1 mouse cellular context compared by ENCODE assay signal in genomic region chr10:127063913-127064870, GRCm38 (mm10).
A peak's percentile ranks its signal among the peaks of the same experiment; 100 is the strongest.
TF ChIP-seq lines count a peak whose summit lies in the region.

No protein-coding gene starts in this region.

TF ChIP-seq in MEL, 35 proteins besides CTCF, POLR2A, EP300 and RAD21:
- TF ChIP-seq MAX (IDR thresholded peaks at IDR 0.05; ENCODE audit: low read length) (0 out of 2 replicates have a peak, but pooled peaks have one; percentile 45), ZNF384 (IDR thresholded peaks at IDR 0.05; ENCODE audit: low read depth, low read length) (no peak), TBP (IDR thresholded peaks at IDR 0.05; ENCODE audit: low read depth, low read length) (no peak), BHLHE40 (IDR thresholded peaks at IDR 0.05; ENCODE audit: borderline replicate concordance, low read depth, low read length) (no peak), MYC (IDR thresholded peaks at IDR 0.05; ENCODE audit: low read depth, low read length) (peak; percentile 50; the same call in 1 of the 2 replicates), UBTF (IDR thresholded peaks at IDR 0.05; ENCODE audit: borderline replicate concordance, insufficient read depth, low read depth, low read length) (0 out of 2 replicates have a peak, but pooled peaks have one; percentile 20), GATA1 (IDR thresholded peaks at IDR 0.05; ENCODE audit: low read depth, low read length) (no peak), ELF1 (IDR thresholded peaks at IDR 0.05; ENCODE audit: low read depth, low read length) (no peak), ZMIZ1 (IDR thresholded peaks at IDR 0.05; ENCODE audit: low read depth, low read length) (peak; percentile 30; the same call in 1 of the 2 replicates), E2F4 (IDR thresholded peaks at IDR 0.05; ENCODE audit: borderline replicate concordance, low read depth, low read length) (no peak)
